Mouse (Mus musculus): ENCODE measurements around the gene Lss.

Lss gene

DNA sequence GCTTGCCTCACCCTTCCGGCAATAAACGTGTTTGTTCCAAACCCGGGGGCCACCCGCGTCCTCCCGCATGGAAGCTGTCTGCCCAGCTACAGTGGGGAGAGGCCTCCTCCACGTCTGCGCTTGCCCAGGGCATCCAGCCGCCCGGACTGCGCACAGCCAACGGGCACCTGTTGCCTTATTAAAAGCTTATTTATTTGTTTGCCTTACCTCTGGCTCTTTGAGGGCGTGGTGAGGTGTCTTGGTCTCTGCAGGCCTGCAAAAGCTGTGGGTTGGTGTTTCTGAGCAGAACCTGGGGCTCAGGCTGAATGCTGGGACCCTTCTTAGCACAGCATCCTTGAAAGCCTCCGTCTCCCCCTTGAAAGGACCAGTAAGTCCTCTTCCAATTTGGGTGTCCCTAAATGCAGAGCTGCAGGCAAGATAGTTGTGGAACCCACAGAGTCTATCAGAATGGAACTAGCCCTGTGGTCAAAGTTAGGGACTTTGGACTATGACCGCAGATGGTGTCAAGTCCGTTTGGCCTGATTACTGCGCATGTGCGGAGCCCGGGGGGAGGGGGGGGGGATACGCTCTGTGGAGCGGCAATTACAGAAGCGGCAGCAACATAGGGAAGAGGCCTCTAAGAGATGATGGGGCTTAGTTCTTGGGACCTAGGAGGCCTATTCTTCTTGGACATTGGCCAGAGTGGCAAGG is 38.8 kb downstream of the Lss start:
- DNase-seq = no peak

DNA sequence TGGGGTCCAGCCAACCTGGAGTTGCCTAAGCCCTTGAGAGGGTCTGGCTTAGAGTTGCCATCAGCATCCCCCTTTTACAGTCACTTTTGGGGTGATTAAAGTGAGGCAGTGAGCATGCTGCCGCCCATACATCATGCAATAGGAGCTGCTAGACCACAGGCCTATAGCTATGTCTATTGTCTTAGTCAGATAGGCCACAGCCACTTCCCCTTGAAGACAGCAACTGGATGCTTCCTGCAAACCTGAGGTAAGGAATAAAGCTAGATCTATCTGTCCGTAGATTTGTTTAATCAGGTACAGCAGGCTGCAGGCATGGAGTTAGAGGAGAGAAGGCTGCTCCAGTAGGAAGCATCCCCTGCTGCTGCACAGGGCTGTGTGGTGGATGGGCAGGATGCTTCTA is 39.7 kb downstream of the Lss start:
- no peak for DNase-seq

DNA sequence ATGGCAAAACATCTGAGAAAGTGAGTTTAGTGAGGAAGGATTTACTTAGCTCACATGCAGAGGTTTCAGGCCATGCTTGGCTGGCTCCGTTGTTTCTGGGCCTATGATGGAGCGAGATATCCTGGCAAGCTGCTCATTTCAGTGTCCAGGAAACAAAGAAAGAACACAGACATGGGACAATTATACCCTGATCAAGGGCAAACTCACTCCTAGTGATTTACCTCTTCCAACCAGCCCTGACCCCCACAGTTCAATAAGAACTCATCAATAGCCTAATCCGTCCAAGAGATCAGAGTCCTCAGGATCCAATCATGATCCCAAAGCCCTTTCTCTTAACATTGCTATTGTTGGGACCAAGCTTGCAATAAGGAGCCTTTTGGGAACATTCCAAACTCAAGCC is 40.8 kb downstream of the Lss start:
- DNase-seq = no peak

DNA sequence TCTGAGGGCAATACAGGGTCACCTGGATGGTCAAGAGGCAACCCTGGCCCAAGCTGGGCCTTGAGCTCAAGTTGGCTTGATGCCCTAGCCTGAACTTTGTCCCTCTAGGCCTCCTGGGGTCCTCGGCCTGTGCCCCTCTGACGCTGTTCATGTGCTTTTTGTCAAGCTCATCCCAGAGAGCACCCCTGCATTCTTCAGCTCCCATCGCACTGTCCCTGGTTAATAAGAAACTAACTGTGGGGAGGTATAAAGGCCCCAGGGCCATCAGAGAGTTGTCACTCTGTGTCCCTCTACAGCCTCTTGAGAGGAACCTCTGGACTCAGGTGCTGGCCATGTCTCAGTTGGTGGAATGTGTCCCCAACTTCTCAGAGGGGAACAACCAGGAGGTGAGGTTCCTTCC is 44.0 kb downstream of the Lss start, which contains the start of gene Ftcd:
Gene Ftcd (plus strand): TSS at position 275 of the 400 bp plus-strand sequence.
- no peak for DNase-seq

DNA sequence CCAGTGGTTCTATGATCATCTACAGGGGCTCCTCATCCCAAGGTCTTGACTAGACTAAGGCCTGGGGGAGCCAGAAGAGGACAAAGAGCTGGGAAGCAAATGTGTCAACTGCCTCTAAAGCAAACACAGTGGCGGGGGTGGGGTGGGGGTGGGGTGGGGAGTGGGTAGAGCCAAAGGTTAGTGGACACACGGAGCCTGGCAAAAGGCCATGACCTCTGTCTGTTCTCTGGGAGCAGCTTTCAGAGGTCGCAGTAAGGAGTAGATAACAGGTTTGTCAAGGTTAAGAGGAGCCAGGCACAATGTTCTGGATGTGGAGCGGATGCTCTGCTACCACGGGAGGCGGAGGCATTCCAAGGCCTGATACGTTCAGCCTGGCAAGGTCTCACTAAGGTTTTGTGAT is 45.5 kb downstream of the Lss start:
- no peak for DNase-seq

DNA sequence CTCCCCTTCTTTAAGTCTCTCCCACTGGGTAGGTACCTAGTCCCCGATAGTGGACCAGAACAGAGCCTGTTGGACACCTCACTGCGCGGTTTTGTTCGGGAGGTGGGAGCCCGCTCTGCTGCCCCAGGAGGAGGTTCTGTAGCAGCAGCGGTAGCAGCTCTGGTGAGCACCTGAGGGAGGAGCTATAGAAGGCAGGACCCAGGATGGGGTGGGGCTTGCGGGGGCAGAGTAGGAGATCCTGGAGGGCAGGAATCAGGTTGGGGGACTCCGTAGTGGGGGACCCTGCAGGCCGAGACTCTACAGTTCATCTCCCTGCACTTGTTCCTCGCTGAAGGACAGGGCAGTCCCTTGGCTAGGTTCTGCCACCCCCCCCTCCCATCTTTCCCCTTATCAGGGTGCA is 52.8 kb downstream of the Lss start:
- DNase-seq = no peak

DNA sequence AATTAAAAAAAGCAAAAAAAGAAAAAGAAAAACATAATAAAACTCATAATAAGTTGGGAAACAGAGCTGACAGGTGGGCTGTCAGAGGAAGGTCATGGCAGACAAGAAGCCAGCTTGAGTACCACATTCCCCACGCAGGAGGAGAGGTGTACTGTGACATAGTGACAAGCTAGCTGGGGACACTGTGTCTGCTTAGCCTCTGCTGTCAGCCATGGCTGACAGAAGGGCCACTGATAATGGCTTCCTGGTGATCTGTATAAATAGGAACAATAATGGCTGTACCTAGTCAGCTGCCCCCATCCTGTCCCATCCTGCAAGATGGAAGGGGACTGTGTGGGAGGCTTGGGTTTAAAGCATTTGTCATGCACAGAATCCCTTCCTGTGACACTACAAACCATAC is 54.8 kb downstream of the Lss start:
- DNase-seq = no peak

DNA sequence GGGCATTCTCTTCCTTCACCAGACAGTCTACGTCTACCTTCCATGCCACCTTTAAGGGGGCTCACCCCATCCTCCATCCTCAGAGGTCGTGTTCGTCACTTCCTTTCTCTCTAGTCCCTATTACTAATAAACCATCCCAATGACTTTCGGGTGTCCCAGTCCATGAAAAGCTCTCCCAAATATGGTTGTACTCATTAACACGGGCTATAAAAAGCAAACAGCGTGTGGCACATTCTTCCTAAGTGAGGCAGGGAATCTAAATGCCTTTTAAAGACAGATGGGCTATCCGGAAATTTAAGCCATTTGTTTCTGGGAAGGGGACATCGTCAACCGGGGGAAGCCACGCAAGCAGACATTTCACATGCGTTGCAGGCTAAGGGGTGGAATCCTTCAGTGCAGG is 58.8 kb downstream of the Lss start:
- no peak for DNase-seq

DNA sequence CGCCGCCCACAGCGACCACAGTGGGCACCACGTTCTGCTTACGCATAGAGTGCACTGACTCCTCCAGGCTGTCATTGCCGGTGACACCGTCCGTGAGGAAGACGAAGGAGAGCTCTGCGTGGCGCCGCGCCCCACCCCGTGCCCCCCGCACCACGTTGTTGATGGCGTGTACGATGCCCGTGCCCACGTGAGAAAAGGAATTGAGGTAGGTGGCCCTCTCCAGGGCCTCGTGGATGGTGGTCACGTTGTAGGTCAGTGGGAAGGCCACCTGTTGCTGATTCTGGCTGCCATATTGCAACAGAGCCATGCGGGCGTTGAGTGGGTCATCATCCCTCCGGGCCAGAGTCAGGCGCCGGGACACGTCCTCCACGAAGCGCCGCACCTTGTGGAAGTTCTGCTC is 65.0 kb downstream of the Lss start:
- no peak for DNase-seq

DNA sequence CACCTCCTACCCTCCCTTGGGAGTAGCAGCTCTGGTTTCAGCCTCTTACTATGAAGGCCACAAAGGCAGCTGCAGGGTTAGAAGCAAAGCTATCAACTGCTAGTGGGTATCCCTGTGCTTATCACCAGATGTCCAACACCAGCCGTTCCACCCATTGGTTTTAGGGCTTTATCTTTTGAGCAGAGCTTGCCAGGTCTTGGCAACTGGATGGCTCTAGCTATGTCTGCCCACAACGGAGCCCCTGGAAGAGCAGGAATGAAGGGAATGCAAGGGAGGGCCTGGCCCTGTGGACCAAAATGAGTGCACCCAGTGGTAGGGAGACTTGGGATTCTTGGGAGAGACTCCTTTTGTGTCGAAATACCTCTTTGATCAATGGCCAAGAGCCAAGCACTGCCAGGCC is 71.3 kb downstream of the Lss start:
- peak; percentile 12 for DNase-seq
